Mouse (Mus musculus) thymus, postnatal 25 days (tissue): ENCODE results near the gene Morn5.

Experiments
- DNase-seq: peaks from one replicate; pipeline ENCODE4 v3.0.0; 2022

Gene Morn5

GRCm38 (mm10) chr2:36048748-36049566 lies at the start of gene Morn5, which contains the start of gene Ndufa8:
TSS of gene Morn5 (plus strand) at chr2:36049458.
TSS of gene Ndufa8 (minus strand) at chr2:36049406.
- peak; percentile 99 for DNase-seq

GRCm38 (mm10) chr2:36000390-36000789 lies 48.9 kb upstream of the Morn5 start:
- no peak for DNase-seq

- DNase-seq, result no peak
Measured at GRCm38 (mm10) chr2:36002188-36002587, 47.1 kb upstream of the Morn5 start.

GRCm38 (mm10) chr2:36008071-36008470 lies 41.2 kb upstream of the Morn5 start:
- DNase-seq, result peak; percentile 27

- peak; percentile 56 for DNase-seq
Measured at GRCm38 (mm10) chr2:36009386-36009785, 39.9 kb upstream of the Morn5 start.

- DNase-seq, result no peak
Measured at GRCm38 (mm10) chr2:36010579-36010978, 38.7 kb upstream of the Morn5 start.

GRCm38 (mm10) chr2:36011331-36011825 lies 37.9 kb upstream of the Morn5 start:
- no peak for DNase-seq

GRCm38 (mm10) chr2:36013010-36013409 lies 36.2 kb upstream of the Morn5 start:
- DNase-seq, result no peak

- peak; percentile 52 for DNase-seq
Measured at GRCm38 (mm10) chr2:36021385-36022159, 27.7 kb upstream of the Morn5 start.

- DNase-seq, result no peak
Measured at GRCm38 (mm10) chr2:36023291-36023690, 26.0 kb upstream of the Morn5 start.

GRCm38 (mm10) chr2:36032884-36033283 lies 16.4 kb upstream of the Morn5 start:
- no peak for DNase-seq

- DNase-seq, result no peak
Measured at GRCm38 (mm10) chr2:36033966-36034365, 15.3 kb upstream of the Morn5 start.

- DNase-seq, result no peak
Measured at GRCm38 (mm10) chr2:36034898-36035297, 14.4 kb upstream of the Morn5 start.

GRCm38 (mm10) chr2:36035413-36036081 lies 13.7 kb upstream of the Morn5 start:
- no peak for DNase-seq

- DNase-seq, result no peak
Measured at GRCm38 (mm10) chr2:36039297-36039985, 9.8 kb upstream of the Morn5 start.

- no peak for DNase-seq
Measured at GRCm38 (mm10) chr2:36040872-36041271, 8.4 kb upstream of the Morn5 start.

GRCm38 (mm10) chr2:36048164-36048563 lies 1.1 kb upstream of the Morn5 start:
- DNase-seq, result no peak

GRCm38 (mm10) chr2:36049567-36049954 lies 303 bp downstream of the Morn5 start:
- DNase-seq, result no peak

- DNase-seq, result no peak
Measured at GRCm38 (mm10) chr2:36053249-36053648, 4.0 kb downstream of the Morn5 start.

GRCm38 (mm10) chr2:36056248-36056647 lies 7.0 kb downstream of the Morn5 start:
- no peak for DNase-seq

- no peak for DNase-seq
Measured at GRCm38 (mm10) chr2:36061409-36061808, 12.2 kb downstream of the Morn5 start.

GRCm38 (mm10) chr2:36067132-36067531 lies 17.9 kb downstream of the Morn5 start:
- no peak for DNase-seq
